Mouse (Mus musculus): ENCODE measurements around the gene Gm10197. TPM values are rescaled to one million over a fixed set of nuclear protein-coding genes. Genes with fewer than 3 reads are reported as not detected.

The Gm10197 gene
- total and polyA plus RNA-seq, 2 experiments from 2014 or later, result not detected

GRCm38 (mm10) chr19:53335241-53335640 is 36.3 kb downstream of the Gm10197 start:
- Histone ChIP-seq H3K4me1 (ENCODE audit: insufficient read depth, low read length) (no peaks in the 10 kb centered on the region), H3K36me3 (ENCODE audit: insufficient read depth, low read length) (peaks cover 13% of the 10 kb centered on the region), H3K4me3 (ENCODE audit: low read depth, low read length) (no peak overlapping the region), H3K27ac (ENCODE audit: low read depth, low read length) (no peak overlapping the region), H3K4me2 (ENCODE audit: low read depth, low read length, poor library complexity, severe bottlenecking) (no peak overlapping the region), H3K9ac (replicated peaks; ENCODE audit: low read length, poor library complexity, severe bottlenecking) (no peak overlapping the region), H3K27me3 (ENCODE audit: insufficient read depth, low read length) (no peaks in the 10 kb centered on the region), H3K9me3 (ENCODE audit: low read length) (no peaks in the 10 kb centered on the region)
- WGBS, result 94% methylated on average over 9 of the region's 9 CpGs
- DNase-seq (ENCODE audit: low spot score) (no peak), ATAC-seq (ENCODE audit: low FRiP score) (no peak)
- no peak for TF ChIP-seq CTCF (IDR thresholded peaks at IDR 0.05)

GRCm38 (mm10) chr19:53333730-53334129 is 37.8 kb downstream of the Gm10197 start:
- 90% methylated on average over 6 of the region's 6 CpGs for WGBS
- DNase-seq (ENCODE audit: low spot score) (no peak), ATAC-seq (ENCODE audit: low FRiP score) (no peak)
- Histone ChIP-seq H3K4me2 (ENCODE audit: low read depth, low read length, poor library complexity, severe bottlenecking) (no peak overlapping the region), H3K9ac (replicated peaks; ENCODE audit: low read length, poor library complexity, severe bottlenecking) (no peak overlapping the region), H3K27ac (ENCODE audit: low read depth, low read length) (no peak overlapping the region), H3K27me3 (ENCODE audit: insufficient read depth, low read length) (no peaks in the 10 kb centered on the region), H3K9me3 (ENCODE audit: low read length) (no peaks in the 10 kb centered on the region), H3K4me1 (ENCODE audit: insufficient read depth, low read length) (no peaks in the 10 kb centered on the region), H3K4me3 (ENCODE audit: low read depth, low read length) (no peak overlapping the region), H3K36me3 (ENCODE audit: insufficient read depth, low read length) (peaks cover 13% of the 10 kb centered on the region)
- no peak for TF ChIP-seq CTCF (IDR thresholded peaks at IDR 0.05)

GRCm38 (mm10) chr19:53331882-53332500 is 39.6 kb downstream of the Gm10197 start:
- ATAC-seq (ENCODE audit: low FRiP score) (no peak), DNase-seq (ENCODE audit: low spot score) (no peak)
- no peaks in the 10 kb centered on the region for H3K4me1 ChIP-seq (ENCODE audit: insufficient read depth, low read length)
- H3K4me3 ChIP-seq (ENCODE audit: low read depth, low read length), result no peak overlapping the region
- H3K27me3 ChIP-seq (ENCODE audit: insufficient read depth, low read length), result no peaks in the 10 kb centered on the region
- H3K27ac ChIP-seq (ENCODE audit: low read depth, low read length), result no peak overlapping the region
- H3K36me3 ChIP-seq (ENCODE audit: insufficient read depth, low read length), result peaks cover 4% of the 10 kb centered on the region; the same call in 1 of the 2 replicates
- H3K9me3 ChIP-seq (ENCODE audit: low read length), result no peaks in the 10 kb centered on the region
- H3K9ac ChIP-seq (replicated peaks; ENCODE audit: low read length, poor library complexity, severe bottlenecking), result no peak overlapping the region
- TF ChIP-seq CTCF (IDR thresholded peaks at IDR 0.05), result no peak
- no peak overlapping the region for H3K4me2 ChIP-seq (ENCODE audit: low read depth, low read length, poor library complexity, severe bottlenecking)
- WGBS, result 90% methylated on average over 21 of the region's 21 CpGs

- ATAC-seq (ENCODE audit: low FRiP score) (peak; percentile 72), DNase-seq (ENCODE audit: low spot score) (peak; percentile 71)
- TF ChIP-seq CTCF (IDR thresholded peaks at IDR 0.05), result no peak
- Histone ChIP-seq H3K4me2 (ENCODE audit: low read depth, low read length, poor library complexity, severe bottlenecking) (peak overlapping the region; percentile 92), H3K9me3 (ENCODE audit: low read length) (no peaks in the 10 kb centered on the region), H3K4me1 (ENCODE audit: insufficient read depth, low read length) (0 out of 2 replicates have a peak, but pooled peaks cover 5% of the 10 kb centered on the region), H3K27ac (ENCODE audit: low read depth, low read length) (peak overlapping the region; percentile 62), H3K27me3 (ENCODE audit: insufficient read depth, low read length) (no peaks in the 10 kb centered on the region), H3K4me3 (ENCODE audit: low read depth, low read length) (peak overlapping the region; percentile 84), H3K36me3 (ENCODE audit: insufficient read depth, low read length) (peaks cover 4% of the 10 kb centered on the region; the same call in 1 of the 2 replicates), H3K9ac (replicated peaks; ENCODE audit: low read length, poor library complexity, severe bottlenecking) (peak overlapping the region; percentile 67)
- under 1% methylated on average over 29 of the region's 29 CpGs for WGBS
These were observed 41.6 kb downstream of the Gm10197 start for GRCm38 (mm10) chr19:53329992-53330381.

GRCm38 (mm10) chr19:53329221-53329991 is 42.2 kb downstream of the Gm10197 start:
- Histone ChIP-seq H3K4me2 (ENCODE audit: low read depth, low read length, poor library complexity, severe bottlenecking) (peak overlapping the region; percentile 92), H3K36me3 (ENCODE audit: insufficient read depth, low read length) (peaks cover 4% of the 10 kb centered on the region; the same call in 1 of the 2 replicates), H3K9me3 (ENCODE audit: low read length) (no peaks in the 10 kb centered on the region), H3K9ac (replicated peaks; ENCODE audit: low read length, poor library complexity, severe bottlenecking) (peak overlapping the region; percentile 67), H3K4me1 (ENCODE audit: insufficient read depth, low read length) (0 out of 2 replicates have a peak, but pooled peaks cover 5% of the 10 kb centered on the region), H3K27ac (ENCODE audit: low read depth, low read length) (peak overlapping the region; percentile 62), H3K27me3 (ENCODE audit: insufficient read depth, low read length) (no peaks in the 10 kb centered on the region), H3K4me3 (ENCODE audit: low read depth, low read length) (peak overlapping the region; percentile 84)
- TF ChIP-seq CTCF (IDR thresholded peaks at IDR 0.05), result peak; percentile 75
- under 1% methylated on average over 63 of the region's 106 CpGs for WGBS
- DNase-seq (ENCODE audit: low spot score) (peak; percentile 93), ATAC-seq (ENCODE audit: low FRiP score) (peak; percentile 86)

- H3K36me3 ChIP-seq (ENCODE audit: insufficient read depth, low read length), result peaks cover 4% of the 10 kb centered on the region; the same call in 1 of the 2 replicates
- no peaks in the 10 kb centered on the region for H3K9me3 ChIP-seq (ENCODE audit: low read length)
- H3K4me1 ChIP-seq (ENCODE audit: insufficient read depth, low read length), result 0 out of 2 replicates have a peak, but pooled peaks cover 5% of the 10 kb centered on the region
- no peaks in the 10 kb centered on the region for H3K27me3 ChIP-seq (ENCODE audit: insufficient read depth, low read length)
- TF ChIP-seq CTCF (IDR thresholded peaks at IDR 0.05), result peak; percentile 23
- ATAC-seq (ENCODE audit: low FRiP score) (no peak), DNase-seq (ENCODE audit: low spot score) (no peak)
- no peak overlapping the region for H3K9ac ChIP-seq (replicated peaks; ENCODE audit: low read length, poor library complexity, severe bottlenecking)
- H3K4me2 ChIP-seq (ENCODE audit: low read depth, low read length, poor library complexity, severe bottlenecking), result no peak overlapping the region
- no peak overlapping the region for H3K4me3 ChIP-seq (ENCODE audit: low read depth, low read length)
- H3K27ac ChIP-seq (ENCODE audit: low read depth, low read length), result no peak overlapping the region
- 66% methylated on average over 9 of the region's 9 CpGs for WGBS
These were observed 43.5 kb downstream of the Gm10197 start for GRCm38 (mm10) chr19:53328116-53328515.
